Mouse (Mus musculus): Measurements from ENCODE around the gene Acod1. TPM values are rescaled to one million over a fixed set of nuclear protein-coding genes. Genes with fewer than 3 reads are reported as not detected.

Gene Acod1
- total RNA-seq, 2 experiments from 2014 or later, result not detected

DNA sequence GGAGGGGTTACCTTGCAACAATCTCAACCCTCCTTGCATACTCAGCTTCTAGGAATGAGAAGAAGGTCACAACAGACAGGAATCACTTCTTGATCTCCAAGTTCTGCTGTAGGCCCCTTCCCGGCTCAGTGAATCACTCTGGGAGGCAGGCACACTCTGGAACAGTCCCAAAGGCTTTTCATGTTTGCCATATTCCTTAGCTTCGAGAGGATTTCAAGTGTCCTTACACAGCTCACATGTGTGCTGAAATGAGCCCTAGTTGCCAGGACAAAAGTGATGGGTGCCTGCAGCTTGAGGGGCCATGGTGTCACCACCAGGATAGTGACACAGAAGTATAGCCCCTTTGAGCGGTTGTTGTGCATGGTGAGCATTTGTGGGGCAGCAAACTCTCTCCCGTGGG, 26.0 kb downstream of the Acod1 start:
- no peak for DNase-seq

GRCm38 (mm10) chr14:103073825-103074224, 27.0 kb downstream of the Acod1 start:
- DNase-seq, result no peak

GRCm38 (mm10) chr14:103075166-103075565, 28.4 kb downstream of the Acod1 start:
- no peak for DNase-seq

- no peak for DNase-seq
These were observed 30.7 kb downstream of the Acod1 start for GRCm38 (mm10) chr14:103077272-103078005.

GRCm38 (mm10) chr14:103078006-103078912, 31.5 kb downstream of the Acod1 start:
- DNase-seq, result no peak

- DNase-seq, result no peak
These were observed 32.6 kb downstream of the Acod1 start for GRCm38 (mm10) chr14:103079209-103079977.

DNA sequence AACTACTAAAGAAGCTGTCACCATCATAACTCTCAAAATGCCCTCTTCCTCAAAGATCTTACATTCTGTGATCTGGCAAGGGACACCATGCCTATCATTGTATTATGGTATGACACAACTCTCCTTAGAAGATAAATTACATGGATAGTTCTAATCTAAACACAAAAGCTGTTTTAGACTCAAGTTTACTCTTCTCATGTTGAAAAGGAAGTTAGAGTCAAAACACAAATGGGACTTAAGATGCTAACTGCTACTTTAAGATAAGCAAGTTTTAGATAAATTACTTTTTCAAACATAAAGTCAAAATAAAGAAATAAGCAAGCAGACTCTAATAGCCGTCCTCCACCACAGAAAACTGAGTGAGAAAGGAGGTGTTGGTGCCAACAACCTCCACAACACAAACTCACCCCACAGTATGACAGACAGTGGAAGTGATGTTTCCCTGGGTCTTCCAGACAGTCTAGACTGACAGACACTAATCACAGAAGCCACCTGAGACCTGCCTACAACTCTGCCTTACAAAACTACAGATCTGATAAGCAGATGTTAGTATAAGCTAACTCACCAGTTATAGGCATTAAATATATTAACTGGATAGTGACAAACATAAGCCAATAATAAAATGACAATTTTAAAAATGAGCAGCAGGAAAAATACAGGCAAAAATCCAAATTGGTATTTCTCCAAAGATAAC, 39.2 kb downstream of the Acod1 start:
- no peak for DNase-seq

GRCm38 (mm10) chr14:103086671-103087324, 40.0 kb downstream of the Acod1 start:
- peak in 1 of 2 experiments; percentile 25 for DNase-seq

GRCm38 (mm10) chr14:103087846-103088245, 41.1 kb downstream of the Acod1 start:
- DNase-seq, result no peak

DNA sequence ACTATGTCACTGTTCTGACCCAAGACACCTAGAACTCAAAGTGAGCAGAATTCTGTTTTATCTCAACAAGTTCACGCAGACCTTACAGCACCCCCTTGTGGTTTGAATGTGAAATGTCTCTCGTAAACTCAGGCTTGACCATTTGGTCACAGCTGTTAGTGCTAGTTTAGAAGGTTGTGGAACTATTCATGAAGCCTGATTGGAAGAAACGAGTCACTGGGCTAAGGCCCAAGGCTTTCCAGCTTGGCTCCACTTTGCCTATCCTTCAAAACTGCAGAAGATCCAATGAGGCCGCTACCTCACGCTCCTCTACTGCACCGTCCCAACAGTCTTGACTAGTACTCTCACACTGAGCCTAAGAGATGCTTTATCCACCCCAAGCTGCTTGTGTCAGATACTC, 41.8 kb downstream of the Acod1 start:
- DNase-seq, result peak; percentile 81 to 84

GRCm38 (mm10) chr14:103093236-103093635, 46.5 kb downstream of the Acod1 start:
- DNase-seq, result no peak

- no peak for DNase-seq
These were observed 46.9 kb downstream of the Acod1 start for GRCm38 (mm10) chr14:103093670-103094069.

DNA sequence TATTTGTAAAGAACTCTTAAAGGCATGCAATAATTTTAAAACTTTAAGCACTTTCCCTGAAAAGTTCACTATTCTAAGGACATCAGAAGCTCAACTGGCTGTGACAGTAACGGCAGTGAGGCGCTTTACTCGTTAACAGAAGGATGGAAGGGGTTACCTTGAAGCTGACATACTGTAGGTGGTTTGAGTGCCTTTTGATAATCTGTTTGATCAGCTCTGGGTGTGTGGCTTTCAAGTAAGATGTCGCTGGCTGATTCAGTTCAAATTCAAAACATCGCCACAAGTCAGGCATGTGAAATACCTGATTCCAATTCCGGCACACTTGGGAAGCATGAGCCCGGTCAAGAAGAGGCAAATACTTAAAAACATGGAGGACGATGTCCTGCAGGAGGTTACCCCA, 48.3 kb downstream of the Acod1 start:
- DNase-seq, result no peak

DNA sequence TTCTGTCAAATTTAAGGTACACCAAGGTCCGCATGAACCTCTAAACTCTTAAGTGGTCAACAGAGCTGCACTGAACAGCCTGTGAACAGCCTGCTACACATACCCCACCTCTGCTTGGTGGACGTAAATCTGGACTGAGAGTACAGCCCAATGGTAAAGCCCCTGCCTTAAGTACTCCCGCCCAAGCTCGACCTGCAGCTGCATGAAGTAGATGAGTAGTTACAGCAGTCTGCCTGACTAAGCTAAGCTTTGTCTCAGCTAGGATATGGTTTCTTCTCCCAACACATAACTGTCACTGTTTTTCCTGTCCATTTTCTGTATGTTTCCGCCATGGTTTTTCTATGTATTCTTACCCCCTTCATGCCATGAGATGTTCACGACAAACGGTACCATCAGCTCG, 49.0 kb downstream of the Acod1 start:
- DNase-seq, result no peak

GRCm38 (mm10) chr14:103096621-103097020, 49.8 kb downstream of the Acod1 start:
- DNase-seq, result peak; percentile 51 to 72

GRCm38 (mm10) chr14:103098213-103098586, 51.4 kb downstream of the Acod1 start:
- no peak for DNase-seq

DNA sequence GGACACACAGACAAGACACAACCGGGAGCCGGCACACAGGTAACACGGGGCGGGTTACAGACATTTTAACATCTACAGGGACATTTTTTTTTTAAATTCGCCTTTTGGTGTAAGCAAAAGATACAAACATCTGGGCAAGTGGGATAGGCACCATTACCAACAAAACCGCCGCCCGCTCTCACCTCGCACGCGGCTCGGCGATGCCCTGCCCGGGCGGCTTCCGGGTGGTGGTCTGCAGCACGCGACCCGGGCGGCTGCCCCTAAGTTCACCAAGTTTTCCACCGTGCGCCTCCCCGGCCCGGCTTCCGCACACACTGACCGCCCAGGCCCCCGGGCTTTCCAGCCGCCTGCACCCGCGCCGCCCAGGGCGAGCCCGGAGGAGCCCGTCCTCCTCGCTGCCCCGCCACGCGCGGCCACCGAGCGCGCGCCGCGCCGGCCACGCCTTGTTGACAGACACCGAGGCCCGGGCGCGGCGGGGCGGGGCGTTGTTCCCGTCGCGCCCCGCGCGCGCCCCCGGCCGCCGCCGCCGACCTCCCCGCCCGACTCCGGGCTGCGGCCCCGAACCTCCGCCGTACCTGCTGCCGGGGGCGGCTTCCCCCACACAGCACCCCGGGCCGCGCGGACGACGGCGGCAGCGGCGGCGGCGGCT, 51.9 kb downstream of the Acod1 start:
- DNase-seq, result peak; percentile 91 to 93

- peak; percentile 95 to 98 for DNase-seq
These were observed 52.6 kb downstream of the Acod1 start, which contains the start of gene Fbxl3 for GRCm38 (mm10) chr14:103099238-103099933. Gene Fbxl3 (minus strand): TSS chr14:103099566.

- peak in 1 of 2 experiments; percentile 28 for DNase-seq
These were observed 53.5 kb downstream of the Acod1 start for GRCm38 (mm10) chr14:103100296-103100695.

GRCm38 (mm10) chr14:103101171-103101570, 54.4 kb downstream of the Acod1 start:
- DNase-seq, result no peak
